Mouse (Mus musculus) megakaryocyte, embryonic 14.5 days (primary cell): ENCODE results near the gene Npas1. TPM values are rescaled to one million over a fixed set of nuclear protein-coding genes. Genes with fewer than 3 reads are reported as not detected.

Source experiments
- H3K27me3 ChIP-seq: replicated peaks from 2 replicates; pipeline ENCODE3; 2012; ENCODE audit warnings: inconsistent platforms
- H3K36me3 ChIP-seq: replicated peaks from 2 replicates; pipeline ENCODE3; 2012; ENCODE audit warnings: low read length, inconsistent platforms, mixed read lengths
- H3K4me1 ChIP-seq: 2 replicates; pipeline ENCODE4 v1.6.1; 2012; ENCODE audit warnings: inconsistent platforms
- H3K4me3 ChIP-seq: replicated peaks from 2 replicates; pipeline ENCODE3; 2012; ENCODE audit warnings: moderate library complexity, mild to moderate bottlenecking, inconsistent platforms
- H3K9me3 ChIP-seq: 2 replicates; pipeline ENCODE4 v1.6.1; 2012; ENCODE audit warnings: inconsistent platforms
- FLI1 ChIP-seq: IDR thresholded peaks from 2 replicates; pipeline ENCODE4 v1.6.1; 2012; ENCODE audit warnings: low read length, inconsistent platforms, mixed read lengths
- GATA1 ChIP-seq: IDR thresholded peaks from 3 replicates; pipeline ENCODE4 v1.6.1; 2012; ENCODE audit warnings: mixed read lengths, low read length, inconsistent platforms, borderline replicate concordance
- polyA plus RNA-seq: library from polyadenylated mRNA; stranded (reverse); fragments of >175 nt; gene quantifications from 2 replicates; pipeline ENCODE4 v1.2.3, GENCODE M21; 2012; ENCODE audit warnings: low replicate concordance; ENCODE audit not compliant: insufficient read depth

Gene Npas1
- polyA plus RNA-seq: not detected in 2 replicates

GRCm38 (mm10) chr7:16477628-16478027, at the start of gene Npas1:
Gene Npas1 (minus strand): TSS chr7:16477728.
- peaks cover 10% of the 10 kb centered on the region for H3K9me3 ChIP-seq
- H3K4me3 ChIP-seq: peak within 1 kb of the TSS; percentile 62
- peaks cover 75% of the 10 kb centered on the region for H3K27me3 ChIP-seq

DNA sequence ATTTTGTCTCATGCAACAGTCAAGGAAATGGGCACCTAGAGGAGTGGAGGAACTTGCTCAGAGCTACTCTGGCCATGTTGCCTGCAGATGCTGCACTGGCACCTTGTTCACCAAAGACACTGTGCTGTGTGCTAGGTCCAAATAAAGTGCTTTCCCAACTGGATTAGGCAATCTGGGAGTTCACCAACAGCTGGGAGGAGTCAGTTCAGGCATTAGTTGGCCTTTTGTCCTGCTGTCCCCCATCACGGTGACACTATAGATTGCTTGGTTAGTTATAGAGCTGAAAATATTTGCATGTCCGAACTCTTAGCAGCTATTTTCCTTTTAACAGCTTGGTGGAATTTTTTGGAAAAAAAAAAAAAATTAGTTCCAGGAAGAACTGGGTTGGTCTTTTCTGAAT, 48.5 kb upstream of the Npas1 start:
- Histone ChIP-seq H3K36me3 (peaks cover 26% of the 10 kb centered on the region), H3K27me3 (no peaks in the 10 kb centered on the region), H3K9me3 (no peaks in the 10 kb centered on the region), H3K4me3 (no peak overlapping the region), H3K4me1 (peaks cover 12% of the 10 kb centered on the region)
- TF ChIP-seq GATA1: no peak
- no peak for TF ChIP-seq FLI1

More at GRCm38 (mm10) chr7:16477628-16478027, at the start of gene Npas1:
- peaks cover 23% of the 10 kb centered on the region for H3K4me1 ChIP-seq
- no peaks in the 10 kb centered on the region for H3K36me3 ChIP-seq
- TF ChIP-seq GATA1: no peak
- TF ChIP-seq FLI1: no peak

GRCm38 (mm10) chr7:16525448-16525847, 47.9 kb upstream of the Npas1 start:
- H3K9me3 ChIP-seq: no peaks in the 10 kb centered on the region
- H3K36me3 ChIP-seq: peaks cover 23% of the 10 kb centered on the region

GRCm38 (mm10) chr7:16524308-16524707, 46.8 kb upstream of the Npas1 start:
- Histone ChIP-seq H3K27me3 (no peaks in the 10 kb centered on the region), H3K9me3 (no peaks in the 10 kb centered on the region), H3K36me3 (peaks cover 21% of the 10 kb centered on the region), H3K4me1 (peaks cover 19% of the 10 kb centered on the region), H3K4me3 (no peak overlapping the region)
- no peak for TF ChIP-seq GATA1
- TF ChIP-seq FLI1: no peak

More at GRCm38 (mm10) chr7:16525448-16525847, 47.9 kb upstream of the Npas1 start:
- no peak overlapping the region for H3K4me3 ChIP-seq
- H3K27me3 ChIP-seq: no peaks in the 10 kb centered on the region
- H3K4me1 ChIP-seq: peaks cover 13% of the 10 kb centered on the region
- TF ChIP-seq FLI1: no peak
- no peak for TF ChIP-seq GATA1

- H3K9me3 ChIP-seq: no peaks in the 10 kb centered on the region
- TF ChIP-seq GATA1 (no peak), FLI1 (no peak)
- no peak overlapping the region for H3K4me3 ChIP-seq
- peaks cover 22% of the 10 kb centered on the region for H3K36me3 ChIP-seq
- no peaks in the 10 kb centered on the region for H3K27me3 ChIP-seq
- H3K4me1 ChIP-seq: peaks cover 13% of the 10 kb centered on the region
Observed at GRCm38 (mm10) chr7:16519310-16519709, 41.8 kb upstream of the Npas1 start.

DNA sequence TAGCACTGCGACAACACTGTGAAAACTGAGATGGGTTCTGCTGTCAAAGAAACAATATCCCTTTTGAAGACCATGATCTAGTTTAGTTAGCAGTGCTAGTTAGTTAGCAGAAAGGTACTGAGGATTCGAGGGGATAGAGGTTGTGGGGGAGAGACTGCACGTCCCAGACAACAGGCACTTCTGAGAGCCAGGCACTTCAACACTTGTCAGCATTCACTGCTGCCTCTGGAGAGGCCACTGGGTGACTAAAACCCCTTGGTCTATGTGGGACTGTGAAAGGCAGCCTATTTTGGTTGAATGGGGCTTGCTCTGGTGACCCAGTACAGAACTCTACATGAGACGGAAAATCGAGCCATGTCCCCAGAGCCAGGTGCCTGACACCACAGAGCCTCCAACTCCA, 39.7 kb upstream of the Npas1 start:
- H3K36me3 ChIP-seq: peaks cover 21% of the 10 kb centered on the region
- H3K4me3 ChIP-seq: no peak overlapping the region
- peaks cover 17% of the 10 kb centered on the region for H3K4me1 ChIP-seq
- H3K9me3 ChIP-seq: no peaks in the 10 kb centered on the region
- TF ChIP-seq FLI1: no peak
- TF ChIP-seq GATA1: no peak
- H3K27me3 ChIP-seq: no peaks in the 10 kb centered on the region

- no peak overlapping the region for H3K4me3 ChIP-seq
- peaks cover 59% of the 10 kb centered on the region for H3K36me3 ChIP-seq
- H3K4me1 ChIP-seq: peaks cover 5% of the 10 kb centered on the region
Observed at GRCm38 (mm10) chr7:16507284-16507683, 29.8 kb upstream of the Npas1 start.

GRCm38 (mm10) chr7:16505226-16505593, 27.7 kb upstream of the Npas1 start:
- Histone ChIP-seq H3K36me3 (peaks cover 60% of the 10 kb centered on the region), H3K4me1 (peaks cover 5% of the 10 kb centered on the region), H3K4me3 (no peak overlapping the region), H3K27me3 (no peaks in the 10 kb centered on the region), H3K9me3 (no peaks in the 10 kb centered on the region)
- TF ChIP-seq GATA1 (no peak), FLI1 (no peak)

More at GRCm38 (mm10) chr7:16507284-16507683, 29.8 kb upstream of the Npas1 start:
- H3K27me3 ChIP-seq: no peaks in the 10 kb centered on the region
- no peak for TF ChIP-seq GATA1
- TF ChIP-seq FLI1: no peak
- H3K9me3 ChIP-seq: no peaks in the 10 kb centered on the region

DNA sequence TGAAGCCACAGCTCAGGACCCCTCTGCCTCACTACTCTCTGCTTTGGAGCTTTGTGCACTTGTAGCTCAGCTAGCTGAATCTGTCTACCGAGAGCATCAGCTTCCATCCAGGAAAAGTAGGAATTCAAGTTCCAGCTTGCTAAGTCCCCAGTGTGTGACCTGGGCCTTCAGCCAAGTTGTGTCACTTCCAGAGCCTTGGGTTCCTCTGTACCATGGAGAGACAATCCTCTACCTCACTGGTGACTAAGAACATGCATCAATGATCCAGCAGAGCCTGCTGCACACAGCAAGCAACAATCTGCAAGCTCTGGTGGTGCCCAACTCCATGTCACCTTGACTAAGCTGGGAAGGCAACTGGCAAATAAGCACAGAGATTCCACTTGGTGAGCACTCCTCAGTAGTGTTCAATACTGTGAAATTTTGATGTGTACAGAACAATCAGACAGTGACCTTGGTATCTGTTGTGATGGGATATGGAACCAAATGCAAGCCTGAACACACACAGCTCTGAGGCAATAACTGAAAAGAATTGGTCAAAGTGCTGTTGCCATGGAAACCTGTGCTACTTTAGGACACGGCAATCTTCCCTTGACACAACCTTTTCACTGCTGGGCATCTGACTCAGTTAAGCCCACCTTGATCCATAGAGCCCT, 27.2 kb upstream of the Npas1 start:
- H3K27me3 ChIP-seq: no peaks in the 10 kb centered on the region
- H3K36me3 ChIP-seq: peaks cover 62% of the 10 kb centered on the region
- TF ChIP-seq GATA1: no peak
- TF ChIP-seq FLI1: no peak
- H3K4me1 ChIP-seq: peaks cover 8% of the 10 kb centered on the region
- no peaks in the 10 kb centered on the region for H3K9me3 ChIP-seq
- H3K4me3 ChIP-seq: no peak overlapping the region

DNA sequence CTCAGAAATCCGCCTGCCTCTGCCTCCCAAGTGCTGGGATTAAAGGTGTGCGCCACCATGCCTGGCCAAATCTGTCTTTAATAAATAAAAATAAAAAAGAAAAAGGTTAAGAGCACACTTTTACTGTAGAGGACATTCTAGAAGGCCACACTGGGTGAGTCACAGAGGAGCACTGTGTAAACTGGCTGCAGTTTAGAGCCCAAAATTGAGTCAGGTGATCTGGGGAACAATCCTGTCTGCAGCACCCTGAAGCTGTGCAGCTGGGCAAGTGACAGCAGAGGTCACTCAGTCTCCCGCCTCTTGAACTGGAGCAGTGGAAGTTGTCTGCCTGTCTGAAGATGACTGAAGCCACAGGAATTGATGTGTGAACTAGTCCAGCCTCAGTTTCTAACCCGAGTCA, 24.0 kb upstream of the Npas1 start:
- Histone ChIP-seq H3K27me3 (no peaks in the 10 kb centered on the region), H3K36me3 (peaks cover 79% of the 10 kb centered on the region), H3K4me3 (no peak overlapping the region), H3K4me1 (peaks cover 12% of the 10 kb centered on the region; the same call in 1 of the 2 replicates), H3K9me3 (no peaks in the 10 kb centered on the region)
- TF ChIP-seq GATA1: no peak
- no peak for TF ChIP-seq FLI1

- H3K27me3 ChIP-seq: no peaks in the 10 kb centered on the region
- H3K9me3 ChIP-seq: no peaks in the 10 kb centered on the region
- no peak overlapping the region for H3K4me3 ChIP-seq
- H3K36me3 ChIP-seq: peaks cover 78% of the 10 kb centered on the region
- peaks cover 18% of the 10 kb centered on the region; the same call in 1 of the 2 replicates for H3K4me1 ChIP-seq
- TF ChIP-seq FLI1: no peak
- TF ChIP-seq GATA1: no peak
Observed at GRCm38 (mm10) chr7:16499671-16500104, 22.2 kb upstream of the Npas1 start.
